Mouse (Mus musculus): Measurements from ENCODE around the gene Nnmt. TPM values are rescaled to one million over a fixed set of nuclear protein-coding genes. Genes with fewer than 3 reads are reported as not detected.

Nnmt gene
- polyA plus RNA-seq, 1 experiment from 2014 or later = 0.51 TPM

DNA sequence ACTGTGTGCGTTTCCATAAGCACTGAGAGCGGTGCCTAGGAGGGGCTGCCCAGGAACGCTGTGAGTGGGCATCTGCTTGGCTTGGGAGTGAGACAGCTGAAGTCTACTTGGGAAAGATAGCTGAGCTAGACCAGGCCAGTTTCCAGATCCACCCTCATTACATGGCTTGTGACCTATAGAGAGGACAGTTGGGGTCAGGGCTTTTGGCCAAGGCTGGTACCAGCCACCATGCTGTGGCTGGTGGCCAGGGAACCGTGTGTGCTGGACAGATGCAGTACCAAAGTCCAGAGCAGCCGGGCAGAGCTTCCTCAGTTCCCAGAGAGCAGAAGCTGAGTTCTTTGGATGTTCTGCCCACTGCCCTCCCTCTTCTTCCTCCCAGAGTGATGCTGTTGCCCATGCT, 7.6 kb upstream of the Nnmt start:
- H3K27me3 ChIP-seq (ENCODE audit: control insufficient read depth, insufficient read depth, low read length) = no peaks in the 10 kb centered on the region
- no peak overlapping the region for H3K27ac ChIP-seq
- no peaks in the 10 kb centered on the region for H3K4me1 ChIP-seq (replicated peaks; ENCODE audit: control insufficient read depth, insufficient read depth, low read length)
- H3K36me3 ChIP-seq (replicated peaks; ENCODE audit: control insufficient read depth, insufficient read depth) = no peaks in the 10 kb centered on the region
- H3K4me2 ChIP-seq (replicated peaks) = no peak overlapping the region
- 92% methylated on average over 5 of the region's 5 CpGs for WGBS
- DNase-seq (ENCODE audit: low spot score) (no peak), ATAC-seq (ENCODE audit: low FRiP score) (no peak)
- H3K9ac ChIP-seq = no peak overlapping the region
- H3K4me3 ChIP-seq (replicated peaks; ENCODE audit: low read length) = no peak overlapping the region
- no peaks in the 10 kb centered on the region for H3K9me3 ChIP-seq (ENCODE audit: control insufficient read depth, low read length)

GRCm38 (mm10) chr9:48611032-48611431, 6.1 kb upstream of the Nnmt start:
- no peak for ATAC-seq (ENCODE audit: low FRiP score)
- no peak overlapping the region for H3K4me2 ChIP-seq (replicated peaks)
- H3K9me3 ChIP-seq (ENCODE audit: control insufficient read depth, low read length) = no peaks in the 10 kb centered on the region
- no peak for DNase-seq (ENCODE audit: low spot score)
- H3K27ac ChIP-seq = no peak overlapping the region
- H3K36me3 ChIP-seq (replicated peaks; ENCODE audit: control insufficient read depth, insufficient read depth) = no peaks in the 10 kb centered on the region
- 46% methylated on average over 1 of the region's 1 CpGs for WGBS
- no peaks in the 10 kb centered on the region for H3K4me1 ChIP-seq (replicated peaks; ENCODE audit: control insufficient read depth, insufficient read depth, low read length)
- no peak overlapping the region for H3K4me3 ChIP-seq (replicated peaks; ENCODE audit: low read length)
- no peak overlapping the region for H3K9ac ChIP-seq
- H3K27me3 ChIP-seq (ENCODE audit: control insufficient read depth, insufficient read depth, low read length) = no peaks in the 10 kb centered on the region

GRCm38 (mm10) chr9:48609734-48610133, 4.8 kb upstream of the Nnmt start:
- ATAC-seq (ENCODE audit: low FRiP score) = no peak
- WGBS = 73% methylated on average over 4 of the region's 4 CpGs
- H3K4me3 ChIP-seq (replicated peaks; ENCODE audit: low read length) = no peak overlapping the region

GRCm38 (mm10) chr9:48607417-48607816, 2.5 kb upstream of the Nnmt start:
- WGBS = 33% methylated on average over 7 of the region's 7 CpGs
- H3K4me3 ChIP-seq (replicated peaks; ENCODE audit: low read length) = no peak overlapping the region
- ATAC-seq (ENCODE audit: low FRiP score) (no peak), DNase-seq (ENCODE audit: low spot score) (no peak)
- no peaks in the 10 kb centered on the region for H3K36me3 ChIP-seq (replicated peaks; ENCODE audit: control insufficient read depth, insufficient read depth)
- no peak overlapping the region for H3K27ac ChIP-seq
- H3K4me1 ChIP-seq (replicated peaks; ENCODE audit: control insufficient read depth, insufficient read depth, low read length) = no peaks in the 10 kb centered on the region
- no peaks in the 10 kb centered on the region for H3K27me3 ChIP-seq (ENCODE audit: control insufficient read depth, insufficient read depth, low read length)
- H3K9me3 ChIP-seq (ENCODE audit: control insufficient read depth, low read length) = no peaks in the 10 kb centered on the region
- H3K4me2 ChIP-seq (replicated peaks) = no peak overlapping the region
- no peak overlapping the region for H3K9ac ChIP-seq

More at GRCm38 (mm10) chr9:48609734-48610133, 4.8 kb upstream of the Nnmt start:
- Histone ChIP-seq H3K9me3 (ENCODE audit: control insufficient read depth, low read length) (no peaks in the 10 kb centered on the region), H3K27me3 (ENCODE audit: control insufficient read depth, insufficient read depth, low read length) (no peaks in the 10 kb centered on the region), H3K9ac (no peak overlapping the region), H3K4me2 (replicated peaks) (no peak overlapping the region), H3K27ac (no peak overlapping the region), H3K4me1 (replicated peaks; ENCODE audit: control insufficient read depth, insufficient read depth, low read length) (no peaks in the 10 kb centered on the region), H3K36me3 (replicated peaks; ENCODE audit: control insufficient read depth, insufficient read depth) (no peaks in the 10 kb centered on the region)
- DNase-seq (ENCODE audit: low spot score) = no peak

DNA sequence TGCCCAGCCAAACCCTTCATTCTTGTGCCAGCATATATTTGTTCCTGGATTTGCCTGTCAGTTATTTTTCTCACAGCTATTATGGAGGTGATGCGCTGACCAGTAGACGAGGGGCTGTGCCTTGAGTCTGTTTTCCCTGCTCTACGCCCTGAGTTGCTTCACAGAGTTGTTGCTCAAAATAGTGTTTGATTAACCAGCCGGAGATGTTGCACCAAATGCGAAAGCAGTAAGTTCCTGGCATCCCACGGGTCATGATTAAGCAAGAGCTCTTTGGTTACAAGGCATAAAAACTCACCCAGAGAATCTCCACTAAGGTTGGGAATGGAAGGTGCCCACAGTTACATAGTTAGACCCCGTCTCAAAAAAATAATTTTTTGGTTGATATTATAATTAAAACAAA, 1.2 kb upstream of the Nnmt start:
- Histone ChIP-seq H3K4me1 (replicated peaks; ENCODE audit: control insufficient read depth, insufficient read depth, low read length) (no peaks in the 10 kb centered on the region), H3K4me3 (replicated peaks; ENCODE audit: low read length) (no peak overlapping the region), H3K27me3 (ENCODE audit: control insufficient read depth, insufficient read depth, low read length) (no peaks in the 10 kb centered on the region), H3K36me3 (replicated peaks; ENCODE audit: control insufficient read depth, insufficient read depth) (no peaks in the 10 kb centered on the region), H3K27ac (no peak overlapping the region), H3K9ac (no peak overlapping the region), H3K9me3 (ENCODE audit: control insufficient read depth, low read length) (no peaks in the 10 kb centered on the region), H3K4me2 (replicated peaks) (no peak overlapping the region)
- DNase-seq (ENCODE audit: low spot score) = no peak
- 96% methylated on average over 7 of the region's 7 CpGs for WGBS
- no peak for ATAC-seq (ENCODE audit: low FRiP score)

DNA sequence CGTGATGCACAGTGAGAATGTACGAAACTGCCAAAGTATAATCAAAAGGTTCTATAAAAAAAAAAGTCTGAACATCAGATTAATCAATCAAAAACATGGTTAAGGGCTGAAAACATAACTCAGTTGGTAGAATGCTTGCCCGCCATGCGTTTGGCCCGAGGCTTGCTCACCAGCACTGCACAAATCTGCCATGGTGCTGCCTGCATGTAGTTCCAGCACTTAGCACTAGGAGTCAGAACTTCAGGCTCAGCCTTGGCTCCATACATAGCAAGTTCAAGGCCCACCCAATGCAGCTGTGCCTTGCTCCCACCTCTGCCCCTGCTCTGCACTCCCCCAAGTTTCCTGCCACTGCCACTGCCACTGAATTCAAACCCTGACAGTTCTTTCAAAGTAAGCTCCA, 744 bp upstream of the Nnmt start:
- no peak for ATAC-seq (ENCODE audit: low FRiP score)
- no peak for DNase-seq (ENCODE audit: low spot score)
- Histone ChIP-seq H3K27ac (no peak overlapping the region), H3K9me3 (ENCODE audit: control insufficient read depth, low read length) (no peaks in the 10 kb centered on the region), H3K4me1 (replicated peaks; ENCODE audit: control insufficient read depth, insufficient read depth, low read length) (no peaks in the 10 kb centered on the region), H3K4me2 (replicated peaks) (no peak overlapping the region), H3K27me3 (ENCODE audit: control insufficient read depth, insufficient read depth, low read length) (no peaks in the 10 kb centered on the region), H3K4me3 (replicated peaks; ENCODE audit: low read length) (no peak overlapping the region), H3K36me3 (replicated peaks; ENCODE audit: control insufficient read depth, insufficient read depth) (no peaks in the 10 kb centered on the region), H3K9ac (no peak overlapping the region)
- 98% methylated on average over 5 of the region's 5 CpGs for WGBS

- H3K27ac ChIP-seq = no peak overlapping the region
- H3K4me1 ChIP-seq (replicated peaks; ENCODE audit: control insufficient read depth, insufficient read depth, low read length) = no peaks in the 10 kb centered on the region
- H3K4me2 ChIP-seq (replicated peaks) = no peak overlapping the region
- 45% methylated on average over 1 of the region's 1 CpGs for WGBS
- no peaks in the 10 kb centered on the region for H3K27me3 ChIP-seq (ENCODE audit: control insufficient read depth, insufficient read depth, low read length)
- no peak overlapping the region for H3K4me3 ChIP-seq (replicated peaks; ENCODE audit: low read length)
- H3K36me3 ChIP-seq (replicated peaks; ENCODE audit: control insufficient read depth, insufficient read depth) = no peaks in the 10 kb centered on the region
- ATAC-seq (ENCODE audit: low FRiP score) = no peak
- H3K9me3 ChIP-seq (ENCODE audit: control insufficient read depth, low read length) = no peaks in the 10 kb centered on the region
- no peak overlapping the region for H3K9ac ChIP-seq
- no peak for DNase-seq (ENCODE audit: low spot score)
These were observed 727 bp downstream of the Nnmt start for GRCm38 (mm10) chr9:48604226-48604625.

DNA sequence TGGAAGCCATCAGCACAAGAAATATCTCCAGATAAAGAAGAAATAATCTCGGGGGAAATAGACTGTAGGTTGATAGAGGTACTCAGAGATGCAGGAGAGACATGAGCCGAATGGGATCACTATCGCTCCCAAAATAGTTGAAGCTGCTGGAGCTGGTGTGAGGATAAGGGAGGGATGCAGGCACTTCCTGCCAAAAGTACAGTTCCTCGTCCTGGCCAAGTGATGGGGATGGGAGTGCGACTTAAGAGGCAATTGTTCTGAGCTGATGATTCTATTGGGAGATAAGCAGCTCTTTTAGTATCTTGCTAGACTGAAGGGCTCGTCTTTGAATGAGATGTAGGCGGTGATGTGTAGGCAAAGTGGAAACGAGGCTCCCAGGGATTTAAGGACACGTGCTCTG, 4.1 kb downstream of the Nnmt start:
- WGBS = 76% methylated on average over 9 of the region's 9 CpGs

GRCm38 (mm10) chr9:48600066-48600465, 4.9 kb downstream of the Nnmt start:
- Histone ChIP-seq H3K9ac (no peak overlapping the region), H3K4me3 (replicated peaks; ENCODE audit: low read length) (no peak overlapping the region), H3K27ac (no peak overlapping the region), H3K36me3 (replicated peaks; ENCODE audit: control insufficient read depth, insufficient read depth) (no peaks in the 10 kb centered on the region), H3K4me2 (replicated peaks) (no peak overlapping the region), H3K27me3 (ENCODE audit: control insufficient read depth, insufficient read depth, low read length) (no peaks in the 10 kb centered on the region), H3K9me3 (ENCODE audit: control insufficient read depth, low read length) (no peaks in the 10 kb centered on the region), H3K4me1 (replicated peaks; ENCODE audit: control insufficient read depth, insufficient read depth, low read length) (no peaks in the 10 kb centered on the region)
- ATAC-seq (ENCODE audit: low FRiP score) (no peak), DNase-seq (ENCODE audit: low spot score) (no peak)
- WGBS = 70% methylated on average over 2 of the region's 2 CpGs

More for the DNA sequence above, 4.1 kb downstream of the Nnmt start:
- Histone ChIP-seq H3K4me2 (replicated peaks) (no peak overlapping the region), H3K9me3 (ENCODE audit: control insufficient read depth, low read length) (no peaks in the 10 kb centered on the region), H3K27me3 (ENCODE audit: control insufficient read depth, insufficient read depth, low read length) (no peaks in the 10 kb centered on the region), H3K4me1 (replicated peaks; ENCODE audit: control insufficient read depth, insufficient read depth, low read length) (no peaks in the 10 kb centered on the region), H3K9ac (no peak overlapping the region), H3K27ac (no peak overlapping the region), H3K4me3 (replicated peaks; ENCODE audit: low read length) (no peak overlapping the region), H3K36me3 (replicated peaks; ENCODE audit: control insufficient read depth, insufficient read depth) (no peaks in the 10 kb centered on the region)
- no peak for DNase-seq (ENCODE audit: low spot score)
- no peak for ATAC-seq (ENCODE audit: low FRiP score)

DNA sequence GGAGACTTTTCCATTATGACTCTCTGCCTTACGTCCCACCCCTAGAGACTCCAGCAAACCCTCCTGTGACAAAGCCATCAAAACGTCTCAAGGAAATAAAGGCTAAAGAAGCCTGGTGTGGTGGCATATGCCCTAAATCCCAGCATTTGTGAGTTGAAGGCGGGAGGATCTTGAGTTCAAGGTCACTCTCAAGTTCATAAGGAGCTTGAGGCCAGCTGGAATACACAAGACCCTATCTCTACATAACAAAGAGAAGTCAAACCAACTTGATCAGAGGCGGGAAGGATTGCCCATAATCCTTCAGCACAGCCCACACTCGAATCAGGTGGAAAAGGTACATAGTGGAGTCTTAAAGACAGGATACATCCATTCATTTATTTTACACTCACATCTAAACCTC, 7.5 kb downstream of the Nnmt start:
- Histone ChIP-seq H3K36me3 (replicated peaks; ENCODE audit: control insufficient read depth, insufficient read depth) (no peaks in the 10 kb centered on the region), H3K27me3 (ENCODE audit: control insufficient read depth, insufficient read depth, low read length) (no peaks in the 10 kb centered on the region), H3K9me3 (ENCODE audit: control insufficient read depth, low read length) (no peaks in the 10 kb centered on the region), H3K4me2 (replicated peaks) (no peak overlapping the region), H3K4me1 (replicated peaks; ENCODE audit: control insufficient read depth, insufficient read depth, low read length) (no peaks in the 10 kb centered on the region), H3K27ac (no peak overlapping the region), H3K4me3 (replicated peaks; ENCODE audit: low read length) (no peak overlapping the region), H3K9ac (no peak overlapping the region)
- no peak for ATAC-seq (ENCODE audit: low FRiP score)
- 83% methylated on average over 5 of the region's 5 CpGs for WGBS
- no peak for DNase-seq (ENCODE audit: low spot score)
